Mouse (Mus musculus) erythroblast, embryonic 14.5 days (primary cell): Measurements from ENCODE around the gene 4930447C04Rik.

Experiments used
- GATA1 ChIP-seq: IDR thresholded peaks from 2 replicates; pipeline ENCODE4 v1.6.1; 2012; ENCODE audit warnings: low read length, inconsistent platforms, mixed read lengths
- TAL1 ChIP-seq: IDR thresholded peaks from 3 replicates; pipeline ENCODE4 v1.6.1; 2012; ENCODE audit warnings: low read length, inconsistent platforms, mixed read lengths

- no peak for TF ChIP-seq GATA1
- no peak for TF ChIP-seq TAL1
These were observed 1.6 kb upstream of the 4930447C04Rik start for GRCm38 (mm10) chr12:72942171-72942570.
